Mouse (Mus musculus) heart, embryonic 13.5 days (tissue): ENCODE data around the gene Sox5. TPM values are rescaled to one million over a fixed set of nuclear protein-coding genes. Genes with fewer than 3 reads are reported as not detected.

Experiments
- ATAC-seq: fragments of 200-750 bp; cut with Nextera tagmentation; 2 replicates; pipeline ENCODE4 v1.8.0; 2017; ENCODE audit warnings: moderate TSS enrichment; ENCODE audit not compliant: insufficient number of reproducible peaks, low FRiP score, low TSS enrichment; ENCODE audit errors: extremely low read depth
- H3K27ac ChIP-seq: fragments of 300-500 bp; sonication (generic); replicated peaks from 2 replicates; pipeline ENCODE4 v1.5.1; 2015; ENCODE audit warnings: moderate library complexity, mild to moderate bottlenecking, inconsistent platforms
- H3K27me3 ChIP-seq: fragments of 300-500 bp; sonication (generic); replicated peaks from 2 replicates; pipeline ENCODE4 v1.6.1; 2015; ENCODE audit warnings: mild to moderate bottlenecking, inconsistent platforms
- H3K36me3 ChIP-seq: fragments of 300-500 bp; sonication (generic); 2 replicates; pipeline ENCODE4 v1.6.1; 2015; ENCODE audit warnings: mild to moderate bottlenecking, inconsistent platforms
- H3K4me1 ChIP-seq: fragments of 300-500 bp; sonication (generic); 2 replicates; pipeline ENCODE4 v1.6.1; 2015; ENCODE audit warnings: inconsistent platforms
- H3K4me2 ChIP-seq: fragments of 300-500 bp; sonication (generic); 2 replicates; pipeline ENCODE4 v1.6.1; 2015; ENCODE audit warnings: inconsistent platforms, mild to moderate bottlenecking, moderate library complexity
- H3K4me3 ChIP-seq: fragments of 300-500 bp; sonication (generic); 2 replicates; pipeline ENCODE4 v1.5.1; 2015; ENCODE audit warnings: moderate library complexity, mild to moderate bottlenecking, inconsistent platforms
- H3K9ac ChIP-seq: fragments of 300-500 bp; sonication (generic); 2 replicates; pipeline ENCODE4 v1.6.1; 2015; ENCODE audit warnings: inconsistent platforms, mild to moderate bottlenecking, moderate library complexity
- H3K9me3 ChIP-seq: fragments of 300-500 bp; sonication (generic); 2 replicates; pipeline ENCODE4 v1.6.1; 2016; ENCODE audit warnings: inconsistent platforms
- WGBS: fragments of 180-500 bp; shearing (Covaris S2); methylation state at CpG from one replicate; pipeline ENCODE4 v1.1.7; 2015; ENCODE audit warnings: mixed read lengths; 5-methylcytosine and 5-hydroxymethylcytosine counted together
- polyA plus RNA-seq: library from polyadenylated mRNA; unstranded; fragments of >200 nt; fragmentation: Nextera tagmentation; extraction: Ambion mirVana; gene quantifications from 2 replicates; pipeline ENCODE4 v1.2.1, GENCODE M21; 2015

Sox5 gene
- polyA plus RNA-seq, 1 experiment from 2014 or later, result 12.1 TPM

- ATAC-seq, result no peak
- no peaks in the 10 kb centered on the region for H3K9me3 ChIP-seq
- no peak overlapping the region for H3K4me3 ChIP-seq
- H3K36me3 ChIP-seq, result no peaks in the 10 kb centered on the region
- WGBS, result 67% methylated on average over 6 of the region's 6 CpGs
- H3K27me3 ChIP-seq, result no peaks in the 10 kb centered on the region
- H3K27ac ChIP-seq, result no peak overlapping the region
- H3K4me2 ChIP-seq, result no peak overlapping the region
- H3K9ac ChIP-seq, result no peak overlapping the region
- peaks cover 19% of the 10 kb centered on the region for H3K4me1 ChIP-seq
Measured at GRCm38 (mm10) chr6:144510147-144510546, 271.6 kb downstream of the Sox5 start.

GRCm38 (mm10) chr6:144504197-144504551 is 277.6 kb downstream of the Sox5 start:
- no peaks in the 10 kb centered on the region for H3K27me3 ChIP-seq
- no peak overlapping the region for H3K4me3 ChIP-seq
- no peaks in the 10 kb centered on the region for H3K9me3 ChIP-seq
- H3K36me3 ChIP-seq, result no peaks in the 10 kb centered on the region
- H3K27ac ChIP-seq, result no peak overlapping the region
- H3K4me2 ChIP-seq, result no peak overlapping the region
- no peak overlapping the region for H3K9ac ChIP-seq
- H3K4me1 ChIP-seq, result no peaks in the 10 kb centered on the region
- 69% methylated on average over 5 of the region's 5 CpGs for WGBS
- no peak for ATAC-seq

GRCm38 (mm10) chr6:144503399-144504196 is 278.2 kb downstream of the Sox5 start:
- H3K9ac ChIP-seq, result no peak overlapping the region
- WGBS, result 84% methylated on average over 11 of the region's 11 CpGs
- no peaks in the 10 kb centered on the region for H3K9me3 ChIP-seq
- no peaks in the 10 kb centered on the region for H3K27me3 ChIP-seq
- no peaks in the 10 kb centered on the region for H3K4me1 ChIP-seq
- no peak overlapping the region for H3K4me2 ChIP-seq
- no peak for ATAC-seq
- no peak overlapping the region for H3K4me3 ChIP-seq
- no peak overlapping the region for H3K27ac ChIP-seq
- no peaks in the 10 kb centered on the region for H3K36me3 ChIP-seq

GRCm38 (mm10) chr6:144501439-144501838 is 280.3 kb downstream of the Sox5 start:
- whole genome bisulfite sequencing, result 75% methylated on average over 5 of the region's 5 CpGs
- H3K36me3 ChIP-seq, result no peaks in the 10 kb centered on the region
- H3K4me3 ChIP-seq, result no peak overlapping the region
- H3K4me1 ChIP-seq, result no peaks in the 10 kb centered on the region
- no peaks in the 10 kb centered on the region; the same call in 1 of the 2 replicates for H3K9me3 ChIP-seq
- H3K27me3 ChIP-seq, result no peaks in the 10 kb centered on the region
- no peak overlapping the region for H3K4me2 ChIP-seq
- H3K27ac ChIP-seq, result no peak overlapping the region
- no peak for ATAC-seq
- H3K9ac ChIP-seq, result no peak overlapping the region

- Histone ChIP-seq H3K4me2 (no peak overlapping the region), H3K9ac (no peak overlapping the region), H3K4me1 (no peaks in the 10 kb centered on the region), H3K4me3 (no peak overlapping the region), H3K9me3 (no peaks in the 10 kb centered on the region; the same call in 1 of the 2 replicates), H3K27me3 (no peaks in the 10 kb centered on the region), H3K36me3 (no peaks in the 10 kb centered on the region), H3K27ac (no peak overlapping the region)
- no peak for ATAC-seq
- WGBS, result 90% methylated on average over 5 of the region's 5 CpGs
Measured at GRCm38 (mm10) chr6:144498177-144498576, 283.6 kb downstream of the Sox5 start.

GRCm38 (mm10) chr6:144491761-144492415 is 289.9 kb downstream of the Sox5 start:
- no peak overlapping the region for H3K4me3 ChIP-seq
- ATAC-seq, result no peak
- WGBS, result 74% methylated on average over 11 of the region's 11 CpGs
- H3K9ac ChIP-seq, result no peak overlapping the region
- no peaks in the 10 kb centered on the region for H3K4me1 ChIP-seq
- H3K27me3 ChIP-seq, result no peaks in the 10 kb centered on the region
- H3K27ac ChIP-seq, result no peak overlapping the region
- H3K4me2 ChIP-seq, result no peak overlapping the region
- 0 out of 2 replicates have a peak, but pooled peaks cover 1% of the 10 kb centered on the region for H3K36me3 ChIP-seq
- H3K9me3 ChIP-seq, result peaks cover 11% of the 10 kb centered on the region

- Histone ChIP-seq H3K9me3 (peaks cover 18% of the 10 kb centered on the region), H3K27me3 (no peaks in the 10 kb centered on the region), H3K4me3 (no peak overlapping the region), H3K27ac (no peak overlapping the region), H3K36me3 (0 out of 2 replicates have a peak, but pooled peaks cover 3% of the 10 kb centered on the region), H3K4me1 (no peaks in the 10 kb centered on the region), H3K4me2 (no peak overlapping the region), H3K9ac (no peak overlapping the region)
- no peak for ATAC-seq
- 93% methylated on average over 5 of the region's 5 CpGs for WGBS
Measured at GRCm38 (mm10) chr6:144490896-144491295, 290.9 kb downstream of the Sox5 start.

- Histone ChIP-seq H3K36me3 (0 out of 2 replicates have a peak, but pooled peaks cover 3% of the 10 kb centered on the region), H3K4me3 (no peak overlapping the region), H3K4me2 (no peak overlapping the region), H3K9me3 (peaks cover 18% of the 10 kb centered on the region), H3K9ac (no peak overlapping the region), H3K27ac (no peak overlapping the region), H3K4me1 (peaks cover 7% of the 10 kb centered on the region; the same call in 1 of the 2 replicates), H3K27me3 (no peaks in the 10 kb centered on the region)
- 75% methylated on average over 6 of the region's 6 CpGs for WGBS
- ATAC-seq, result no peak
Measured at GRCm38 (mm10) chr6:144485578-144485977, 296.2 kb downstream of the Sox5 start.

GRCm38 (mm10) chr6:144483166-144483565 is 298.6 kb downstream of the Sox5 start:
- Histone ChIP-seq H3K4me3 (no peak overlapping the region), H3K9me3 (peaks cover 18% of the 10 kb centered on the region), H3K9ac (no peak overlapping the region), H3K4me2 (no peak overlapping the region), H3K36me3 (0 out of 2 replicates have a peak, but pooled peaks cover 3% of the 10 kb centered on the region), H3K27me3 (no peaks in the 10 kb centered on the region), H3K27ac (no peak overlapping the region), H3K4me1 (peaks cover 11% of the 10 kb centered on the region; the same call in 1 of the 2 replicates)
- WGBS, result 81% methylated on average over 4 of the region's 4 CpGs
- ATAC-seq, result no peak

GRCm38 (mm10) chr6:144480648-144481528 is 300.9 kb downstream of the Sox5 start:
- Histone ChIP-seq H3K27me3 (no peaks in the 10 kb centered on the region), H3K9me3 (no peaks in the 10 kb centered on the region; the same call in 1 of the 2 replicates), H3K4me3 (no peak overlapping the region), H3K4me1 (peaks cover 11% of the 10 kb centered on the region; the same call in 1 of the 2 replicates), H3K4me2 (no peak overlapping the region), H3K27ac (no peak overlapping the region), H3K9ac (no peak overlapping the region), H3K36me3 (no peaks in the 10 kb centered on the region)
- no peak for ATAC-seq
- WGBS, result 38% methylated on average over 5 of the region's 5 CpGs

GRCm38 (mm10) chr6:144479861-144480260 is 301.9 kb downstream of the Sox5 start:
- 65% methylated on average over 4 of the region's 4 CpGs for WGBS
- Histone ChIP-seq H3K27me3 (no peaks in the 10 kb centered on the region), H3K4me2 (no peak overlapping the region), H3K27ac (no peak overlapping the region), H3K36me3 (no peaks in the 10 kb centered on the region), H3K9ac (no peak overlapping the region), H3K4me3 (no peak overlapping the region), H3K9me3 (no peaks in the 10 kb centered on the region; the same call in 1 of the 2 replicates), H3K4me1 (peaks cover 11% of the 10 kb centered on the region; the same call in 1 of the 2 replicates)
- ATAC-seq, result no peak
